Mouse (Mus musculus) thymus, postnatal 36 days (tissue): ENCODE measurements around the gene N4bp3.
A peak's percentile ranks its signal among the peaks of the same experiment; 100 is the strongest.
"Not testable (repeated sequence)": the region's sequence is repeated elsewhere in the genome, so short reads cannot be mapped to it uniquely, and the experiment has no call there.

Experiments used
- DNase-seq, 2 experiments: peaks; one replicate each; pipeline ENCODE4 v3.0.0; 2022; ENCODE audit warnings: mixed read lengths in 2 of 2

N4bp3 gene

DNA sequence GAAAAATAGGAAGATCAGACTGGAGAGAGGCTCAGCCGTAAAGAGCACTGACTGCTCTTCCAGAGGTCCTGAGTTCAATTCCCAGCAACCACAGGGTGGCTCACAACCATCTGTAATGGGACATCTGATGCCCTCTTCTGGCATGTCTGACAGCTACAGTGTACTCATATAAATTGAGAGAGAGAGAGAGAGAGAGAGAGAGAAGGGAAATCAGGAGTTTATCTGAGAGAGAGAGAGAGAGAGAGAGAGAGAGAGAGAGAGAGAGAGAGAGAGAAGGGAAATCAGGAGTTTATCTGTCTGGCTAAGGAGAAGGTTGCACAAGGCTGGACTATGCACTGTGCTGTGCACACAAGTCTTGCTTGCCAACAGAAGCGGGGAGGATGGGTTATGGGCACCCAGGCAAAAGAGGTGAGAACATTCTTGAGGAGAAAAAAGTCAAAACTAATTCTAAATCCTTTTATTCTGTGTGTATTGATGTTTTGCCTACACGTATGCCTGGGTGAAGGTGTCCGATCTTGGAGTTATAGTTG is 2.3 kb upstream of the N4bp3 start:
- no peak for DNase-seq

DNA sequence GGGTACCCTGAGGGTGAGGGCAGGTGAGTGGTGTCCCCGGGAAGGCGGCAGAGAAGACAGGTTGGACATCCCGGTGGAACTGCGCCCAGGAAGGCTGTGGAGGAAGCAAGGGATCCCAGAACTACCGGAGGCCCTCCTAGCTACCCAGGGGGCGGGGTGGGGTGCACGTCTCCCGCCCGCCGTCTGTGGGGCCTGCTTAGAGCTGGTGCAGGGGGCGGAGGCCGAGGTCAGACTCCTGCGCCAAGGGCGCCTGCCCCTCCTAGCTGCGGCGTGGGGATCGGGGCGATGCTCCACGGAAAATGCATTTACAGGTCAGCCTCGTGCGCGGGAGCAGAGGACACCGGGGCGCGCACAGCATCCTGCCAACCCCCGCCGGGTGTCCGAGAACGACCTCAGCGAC is 381 bp downstream of the N4bp3 start:
- peak; percentile 52 to 70 for DNase-seq

- DNase-seq = peak; percentile 37 to 46
Observed at GRCm38 (mm10) chr11:51649889-51650199, 798 bp downstream of the N4bp3 start.

- DNase-seq = no peak
Observed at GRCm38 (mm10) chr11:51649111-51649888, 1.3 kb downstream of the N4bp3 start.

GRCm38 (mm10) chr11:51648566-51648965 is 2.1 kb downstream of the N4bp3 start:
- DNase-seq = no peak

DNA sequence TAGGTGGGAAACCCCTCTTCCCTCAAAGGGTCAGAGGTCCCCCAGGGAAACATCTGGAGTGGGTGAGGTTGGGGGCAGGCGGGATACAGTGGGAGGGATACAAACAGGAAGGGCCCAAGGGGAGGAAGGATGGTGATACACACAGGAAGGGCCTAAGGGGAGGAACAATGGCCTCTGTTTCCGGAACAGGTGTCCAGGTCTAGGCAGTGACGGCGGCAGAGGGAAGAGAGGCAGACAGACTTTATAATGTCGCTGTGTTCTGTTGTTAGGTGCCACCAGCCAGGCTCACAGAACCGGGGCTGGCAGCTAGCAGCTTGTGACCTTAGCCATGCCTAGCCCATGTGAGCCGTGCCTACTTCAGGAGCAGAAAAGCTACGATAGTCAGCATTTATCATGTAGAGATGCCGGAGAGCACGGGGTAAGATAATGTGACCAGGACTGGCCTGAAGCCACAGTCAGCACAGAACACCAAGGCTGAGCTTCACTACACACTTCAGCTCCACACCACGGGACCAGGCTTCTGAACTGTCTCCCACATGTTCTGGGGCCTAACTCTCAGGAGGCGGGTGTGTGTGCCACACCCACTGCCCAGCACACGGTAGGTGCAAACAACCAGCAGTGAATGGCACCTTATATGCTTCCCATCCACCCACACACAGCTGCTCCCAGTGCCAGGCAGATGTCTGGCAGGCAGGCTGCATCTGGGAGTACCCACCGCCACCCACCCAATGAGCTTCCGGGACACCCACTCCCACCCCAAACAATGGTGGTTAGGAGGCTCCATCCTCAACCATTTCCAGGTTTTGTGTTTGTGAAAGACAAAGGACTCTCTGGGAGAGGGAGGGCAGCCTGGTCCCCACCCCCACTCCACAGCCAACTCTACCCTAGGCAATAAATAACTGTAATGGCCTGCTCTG is 3.6 kb downstream of the N4bp3 start:
- DNase-seq = peak; percentile 24 to 59

- DNase-seq = no peak
Observed at GRCm38 (mm10) chr11:51646245-51646644, 4.4 kb downstream of the N4bp3 start.

DNA sequence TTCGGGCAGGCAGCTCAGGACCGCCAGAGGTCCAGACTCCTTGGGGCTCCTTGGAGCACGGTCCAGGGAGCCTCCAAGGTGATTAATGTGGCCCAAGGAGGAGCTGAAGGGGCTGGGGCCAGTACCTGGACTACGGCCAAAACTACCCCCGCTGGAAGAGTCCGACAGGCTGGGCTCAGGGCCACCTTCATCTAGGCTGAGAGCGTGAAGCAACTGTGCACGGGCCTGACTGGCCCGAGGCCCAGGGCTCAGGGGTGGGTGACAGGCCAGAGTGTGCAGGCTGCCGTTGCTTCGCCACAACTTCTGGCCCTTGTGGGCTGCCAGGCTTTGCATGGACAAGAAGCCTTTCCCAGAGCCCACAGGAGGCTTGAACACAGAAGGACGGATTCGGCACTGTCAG is 5.3 kb downstream of the N4bp3 start:
- DNase-seq = no peak

DNA sequence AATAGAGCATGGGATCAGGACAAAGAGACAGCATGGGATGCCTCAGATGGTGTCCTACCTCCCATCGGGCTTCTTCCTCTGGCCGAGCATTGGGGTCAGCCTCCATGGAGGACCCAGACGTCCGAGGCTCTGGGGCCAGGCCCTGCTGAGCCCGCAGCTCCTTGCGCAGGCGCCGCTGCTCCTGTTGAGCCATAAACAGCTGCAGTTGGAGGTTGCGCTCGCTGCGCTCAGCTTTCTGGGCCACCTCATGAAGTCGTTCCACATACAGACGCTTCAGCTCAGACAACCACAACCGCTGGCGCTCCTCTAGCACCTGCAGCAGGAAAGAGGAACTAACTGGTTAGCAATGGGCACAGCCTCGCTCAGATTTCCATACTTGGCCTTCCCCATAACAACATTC is 6.4 kb downstream of the N4bp3 start:
- peak; percentile 78 to 90 for DNase-seq

GRCm38 (mm10) chr11:51643761-51644160 is 6.9 kb downstream of the N4bp3 start:
- DNase-seq = peak; percentile 77 to 82

- DNase-seq = no peak
Observed at GRCm38 (mm10) chr11:51643202-51643601, 7.4 kb downstream of the N4bp3 start.

GRCm38 (mm10) chr11:51640748-51641147 is 9.9 kb downstream of the N4bp3 start:
- no peak for DNase-seq

GRCm38 (mm10) chr11:51638497-51638896 is 12.1 kb downstream of the N4bp3 start:
- no peak for DNase-seq

GRCm38 (mm10) chr11:51637971-51638414 is 12.6 kb downstream of the N4bp3 start:
- peak; percentile 75 to 85 for DNase-seq

- DNase-seq = peak; percentile 78 to 84
Observed at GRCm38 (mm10) chr11:51636323-51636684, 14.3 kb downstream of the N4bp3 start.

GRCm38 (mm10) chr11:51635525-51636322 is 14.9 kb downstream of the N4bp3 start, which contains the start of gene Rmnd5b:
Gene Rmnd5b (minus strand): TSS chr11:51635896.
- DNase-seq = peak; percentile 84 to 87

GRCm38 (mm10) chr11:51635127-51635524 is 15.5 kb downstream of the N4bp3 start:
- no peak for DNase-seq

- DNase-seq = no peak
Observed at GRCm38 (mm10) chr11:51633721-51634120, 16.9 kb downstream of the N4bp3 start.

DNA sequence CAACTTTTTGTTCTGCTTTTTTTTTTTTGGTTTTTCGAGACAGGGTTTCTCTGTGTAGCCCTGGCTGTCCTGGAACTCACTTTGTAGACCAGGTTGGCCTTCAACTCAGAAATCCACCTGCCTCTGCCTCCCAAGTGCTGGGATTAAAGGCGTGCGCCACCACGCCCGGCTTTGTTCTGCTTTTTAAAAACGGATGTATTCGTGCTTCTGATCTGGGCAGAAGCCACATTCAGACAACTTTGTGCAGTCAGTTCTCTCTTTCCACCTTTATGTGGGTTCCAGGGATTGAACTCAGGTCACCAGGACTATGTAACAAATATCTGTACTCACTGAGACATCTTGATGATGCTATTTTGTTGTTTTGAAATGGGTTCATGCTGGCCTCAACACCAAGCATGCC is 17.4 kb downstream of the N4bp3 start:
- not testable (repeated sequence) for DNase-seq

GRCm38 (mm10) chr11:51632130-51632753 is 18.4 kb downstream of the N4bp3 start:
- DNase-seq = no peak

- no peak for DNase-seq
Observed at GRCm38 (mm10) chr11:51629651-51630314, 20.9 kb downstream of the N4bp3 start.

- DNase-seq = no peak
Observed at GRCm38 (mm10) chr11:51627907-51628306, 22.7 kb downstream of the N4bp3 start.
